Mouse (Mus musculus) embryo, embryonic 11 days (tissue): ENCODE data around the gene Flrt2.

Source experiments
- DNase-seq: peaks from one replicate; pipeline ENCODE4 v3.0.0-alpha.2; 2015

Gene Flrt2

DNA sequence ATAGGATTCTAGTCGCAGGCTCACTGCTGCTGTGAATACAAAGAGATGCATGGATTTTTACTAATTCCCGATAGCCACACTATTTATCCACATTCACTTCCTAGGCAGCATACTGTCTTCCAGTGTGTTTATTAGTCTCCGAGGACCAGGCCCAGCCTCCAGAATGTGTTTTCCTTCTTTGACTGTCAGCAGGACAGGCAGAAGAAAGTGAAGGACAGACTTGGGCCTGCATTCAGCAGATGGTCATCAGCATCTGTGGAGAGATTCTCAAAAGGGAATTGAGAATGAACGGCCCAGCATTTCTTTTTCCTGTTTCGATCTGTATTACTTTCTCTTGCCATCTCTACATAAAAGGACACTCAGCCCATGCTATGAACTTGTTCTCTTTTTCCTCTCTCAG is 46.0 kb downstream of the Flrt2 start:
- DNase-seq = no peak

DNA sequence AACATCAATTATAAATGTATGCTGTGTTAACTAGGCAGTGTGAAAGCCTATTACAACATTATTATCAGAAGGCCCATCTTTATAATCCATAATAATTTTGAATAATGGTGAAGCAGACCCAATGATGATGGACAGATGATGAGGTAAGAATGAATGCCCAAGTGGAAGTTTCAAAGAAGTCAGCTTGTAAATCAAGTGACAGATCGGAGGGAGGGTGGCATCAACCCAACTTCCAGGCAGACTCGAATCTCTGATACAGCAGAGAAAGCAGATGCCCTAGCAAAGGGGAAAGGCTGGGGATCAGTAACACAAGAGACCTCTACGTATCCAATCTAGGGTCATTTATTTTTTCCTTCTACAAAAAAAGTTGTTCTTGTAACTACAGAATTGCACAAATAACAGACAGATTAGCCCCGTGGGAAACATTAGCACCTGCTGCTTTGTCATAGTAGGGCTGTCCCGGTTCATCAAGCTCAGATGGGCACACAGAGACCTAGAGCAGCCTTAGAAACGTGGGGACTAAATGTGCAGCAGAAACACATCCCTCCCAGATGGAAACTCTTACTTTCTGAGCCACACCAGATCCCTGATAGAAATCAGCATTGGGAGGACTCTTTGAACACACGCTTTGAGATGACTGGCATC is 46.6 kb downstream of the Flrt2 start:
- no peak for DNase-seq

DNA sequence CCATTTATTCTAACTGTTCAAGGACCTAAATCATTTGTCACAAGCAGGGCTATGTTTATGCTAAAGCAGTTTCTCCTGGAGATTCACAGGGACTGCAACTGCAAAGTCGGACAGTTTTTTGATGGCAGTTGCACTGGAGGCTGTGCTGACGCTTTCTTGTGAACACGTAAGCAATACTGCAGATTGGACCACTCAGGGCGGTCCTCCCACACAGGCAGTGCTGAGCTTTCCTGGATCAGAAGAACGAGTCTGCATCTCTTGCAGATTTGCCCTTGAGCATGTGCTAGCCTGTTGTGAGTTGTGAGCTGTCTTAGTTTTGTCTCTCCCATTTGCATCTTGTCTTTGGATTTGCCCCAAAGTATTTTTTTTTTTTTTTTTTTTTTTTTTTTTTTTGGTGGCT is 47.7 kb downstream of the Flrt2 start:
- DNase-seq = no peak

DNA sequence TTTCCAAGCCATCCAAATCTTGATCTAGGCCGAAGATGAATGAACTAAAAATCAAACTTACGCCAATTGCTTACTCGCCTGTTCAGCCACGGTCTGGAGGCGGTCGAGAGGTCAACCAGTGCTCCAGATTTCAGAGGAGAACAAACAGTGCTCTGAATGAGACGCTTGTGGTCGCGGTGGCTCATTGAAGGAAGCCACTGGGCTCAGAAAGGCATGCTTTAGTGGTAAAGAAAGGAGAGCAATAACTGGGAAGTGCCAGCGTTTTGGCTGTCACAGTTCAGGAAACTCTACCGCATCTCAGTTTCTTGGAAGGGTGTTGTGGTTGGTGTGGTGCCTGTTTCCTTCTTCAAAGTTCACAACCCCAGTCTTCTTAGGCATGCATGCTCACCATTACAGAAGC is 49.3 kb downstream of the Flrt2 start:
- no peak for DNase-seq

DNA sequence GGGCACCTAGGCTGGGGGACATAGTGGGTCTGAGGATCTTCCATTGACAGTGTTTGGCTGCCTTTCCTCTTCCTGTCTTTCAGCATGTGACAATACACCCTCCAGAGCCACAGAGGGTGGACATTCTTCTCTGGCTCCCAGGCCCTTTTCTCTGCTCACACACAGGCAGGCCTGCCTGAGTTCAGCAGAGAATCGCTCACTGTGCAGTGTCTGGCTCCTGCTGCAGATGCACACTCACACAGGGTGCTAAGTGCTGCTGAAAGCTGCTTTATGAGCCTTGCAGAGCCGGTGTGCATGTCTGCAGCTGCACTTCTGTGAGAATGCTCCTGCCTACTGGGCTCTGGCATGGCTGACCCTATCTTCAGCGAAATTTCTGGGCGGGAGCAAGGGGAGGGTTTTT is 52.3 kb downstream of the Flrt2 start:
- no peak for DNase-seq

DNA sequence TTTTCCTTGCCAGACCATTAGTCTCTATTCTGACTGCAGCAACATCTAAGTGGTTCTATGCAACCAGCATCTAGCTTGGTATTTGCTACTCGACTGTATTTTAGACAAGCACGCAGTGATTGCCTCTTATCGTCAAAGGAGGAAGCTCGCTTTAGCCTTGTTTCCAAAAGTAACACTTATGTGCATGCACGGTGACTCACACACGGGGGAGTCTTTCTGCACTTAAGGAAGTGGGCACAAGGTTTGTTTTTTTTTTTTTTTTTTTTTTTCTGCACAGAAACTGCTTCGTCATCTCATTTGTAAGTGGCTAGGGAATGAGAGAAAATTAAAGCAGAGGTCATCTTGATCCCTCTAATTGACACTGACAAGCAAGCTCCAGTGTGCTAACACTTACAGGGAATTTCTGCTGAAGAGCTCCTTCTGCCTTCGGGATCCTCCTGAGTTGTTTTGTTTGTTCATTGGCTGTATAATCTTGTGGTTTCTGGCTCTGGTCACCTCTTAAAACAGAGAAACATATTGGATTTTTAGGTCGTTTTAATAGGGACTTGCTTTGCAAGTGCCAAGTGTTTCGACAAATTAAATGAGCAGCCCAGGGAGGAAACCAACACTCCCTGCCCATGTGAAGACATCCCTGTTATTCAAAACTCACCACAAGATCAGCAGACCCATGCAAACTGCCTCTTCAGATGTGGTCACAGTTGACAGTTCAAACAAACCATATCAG is 55.0 kb downstream of the Flrt2 start:
- DNase-seq = no peak

DNA sequence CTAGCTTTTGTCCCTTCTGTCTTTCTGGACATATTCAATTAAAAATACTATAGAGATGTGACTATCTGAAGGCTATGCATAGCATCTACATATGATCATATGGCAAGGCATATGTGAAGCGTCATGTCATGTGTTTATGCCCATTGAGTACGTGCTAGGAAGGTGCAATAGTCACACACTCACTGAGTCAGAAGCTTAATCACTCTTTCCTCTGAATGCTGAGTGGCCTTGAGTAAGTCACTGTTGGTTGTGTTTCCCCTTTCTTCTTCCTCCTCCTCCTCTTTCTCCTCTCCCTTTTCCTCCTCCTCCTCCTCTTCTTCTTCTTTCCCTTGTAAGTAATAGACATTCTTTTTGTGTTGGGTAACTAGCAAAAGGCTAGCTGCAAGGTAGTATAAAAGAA is 56.7 kb downstream of the Flrt2 start:
- no peak for DNase-seq

DNA sequence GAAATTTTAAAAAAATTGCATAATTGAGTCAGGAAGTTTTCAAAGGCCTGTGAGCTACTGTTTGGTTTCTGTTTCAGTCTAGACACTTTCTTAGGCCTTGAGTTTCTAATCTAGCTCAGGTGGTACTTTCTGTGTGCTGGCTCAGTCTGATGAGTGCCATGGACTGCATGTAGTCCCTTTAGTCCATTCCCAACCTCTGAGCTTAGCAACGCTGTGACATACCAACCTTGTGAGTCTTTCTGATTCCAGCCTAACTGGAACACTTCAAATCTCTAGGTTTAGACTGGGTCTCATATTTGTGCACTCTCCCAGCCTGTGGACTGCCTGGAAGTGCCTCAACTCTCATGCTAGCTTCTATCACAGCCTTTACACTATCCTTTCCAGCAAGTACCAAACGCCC is 57.2 kb downstream of the Flrt2 start:
- no peak for DNase-seq

DNA sequence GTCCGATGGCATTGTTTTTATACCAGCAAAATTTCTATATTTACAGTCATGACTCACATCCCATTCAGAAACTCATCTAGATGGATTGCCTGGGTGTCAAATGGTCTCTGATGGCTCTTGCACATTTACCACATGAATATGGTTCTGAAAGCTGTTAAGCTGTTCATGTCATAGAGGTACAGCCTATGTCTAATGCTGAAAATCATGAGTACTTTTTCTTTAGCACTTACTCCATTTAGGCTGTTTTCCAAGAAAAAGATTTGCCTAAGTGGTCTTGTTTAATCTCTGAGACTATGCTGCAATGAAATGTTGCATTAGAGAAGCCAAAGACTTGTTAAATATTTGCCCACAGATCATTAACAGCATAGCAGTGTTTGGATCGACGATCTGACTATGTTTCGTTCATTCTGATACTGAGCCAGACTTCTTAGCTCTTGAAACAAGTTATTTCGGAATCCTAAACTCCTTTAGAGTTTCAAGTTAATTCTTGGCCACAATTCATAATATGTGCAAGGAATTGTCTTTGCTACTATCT is 67.3 kb downstream of the Flrt2 start:
- no peak for DNase-seq

DNA sequence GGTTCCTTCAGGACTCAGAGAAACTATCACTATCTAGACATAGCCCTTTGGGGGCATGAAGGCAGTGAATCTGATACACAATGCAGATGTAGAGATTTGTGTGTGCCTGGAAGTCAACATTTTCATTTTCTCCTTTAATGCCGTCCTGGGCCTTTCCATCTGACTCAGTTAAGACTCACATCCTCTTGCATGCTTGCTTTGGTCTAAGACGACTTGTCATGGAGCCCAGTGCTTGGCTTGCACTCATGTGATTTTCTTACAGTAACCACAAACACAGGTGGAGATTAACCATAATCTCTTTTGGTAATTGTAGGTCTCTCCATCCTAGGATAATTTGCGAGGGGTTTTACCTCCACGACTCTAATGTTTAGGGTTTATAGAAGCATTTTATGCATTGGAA is 73.2 kb downstream of the Flrt2 start:
- no peak for DNase-seq

DNA sequence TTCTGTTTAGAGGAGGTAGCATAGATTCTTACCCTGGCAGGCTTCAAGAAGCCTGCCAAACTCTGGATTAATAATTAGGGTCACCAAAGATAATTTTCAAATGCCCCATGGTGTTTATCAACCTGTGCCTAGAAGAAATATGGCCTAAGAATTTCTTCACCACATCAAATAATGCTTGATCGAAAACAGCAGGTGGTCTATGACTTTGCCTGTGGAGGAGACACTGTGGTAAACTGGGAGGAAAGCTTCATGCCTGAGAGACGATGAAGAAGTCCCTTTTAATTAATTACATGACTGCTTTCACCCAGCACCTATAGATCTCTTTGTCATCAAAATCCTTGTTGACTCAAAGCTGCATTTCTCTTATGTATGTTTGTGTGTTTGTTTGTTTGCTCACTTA is 77.0 kb downstream of the Flrt2 start:
- DNase-seq = no peak

DNA sequence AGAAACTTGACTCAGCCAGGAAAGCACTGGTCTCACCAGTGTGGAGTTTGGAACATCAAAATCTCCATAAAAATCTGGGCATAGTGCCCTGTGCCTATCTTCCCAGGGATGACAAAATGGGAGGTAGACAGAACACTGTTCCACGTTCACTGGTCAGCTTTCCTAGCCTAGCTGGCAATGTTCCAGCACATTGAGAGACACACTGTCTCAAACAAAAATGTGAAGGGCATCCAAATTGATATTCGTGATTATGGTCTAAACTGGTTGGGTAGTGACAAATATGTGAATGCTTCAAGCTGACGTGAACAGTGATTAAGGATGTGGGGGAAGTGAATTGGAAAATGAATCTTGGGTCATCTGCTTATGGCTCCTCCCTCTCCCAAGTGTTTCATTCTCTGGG is 78.2 kb downstream of the Flrt2 start:
- no peak for DNase-seq

DNA sequence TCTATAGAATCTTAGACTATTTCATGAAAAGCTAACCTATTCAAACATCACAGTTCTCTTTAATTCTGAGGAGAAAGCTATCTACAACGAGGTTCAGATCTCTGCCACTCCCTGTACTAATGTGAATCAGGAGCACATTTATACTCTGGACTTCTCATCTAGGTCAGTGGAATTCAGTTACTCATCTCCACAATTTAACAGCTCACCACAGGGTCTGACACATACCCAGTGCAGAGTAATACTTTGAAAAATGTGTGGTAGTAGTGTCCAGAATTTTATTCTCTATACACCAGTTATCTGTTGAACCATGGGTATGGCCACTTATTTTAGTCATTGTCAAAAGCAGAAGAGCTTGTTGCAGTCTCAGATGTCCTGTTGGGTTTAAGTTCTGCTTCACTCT is 98.1 kb downstream of the Flrt2 start:
- DNase-seq = no peak

DNA sequence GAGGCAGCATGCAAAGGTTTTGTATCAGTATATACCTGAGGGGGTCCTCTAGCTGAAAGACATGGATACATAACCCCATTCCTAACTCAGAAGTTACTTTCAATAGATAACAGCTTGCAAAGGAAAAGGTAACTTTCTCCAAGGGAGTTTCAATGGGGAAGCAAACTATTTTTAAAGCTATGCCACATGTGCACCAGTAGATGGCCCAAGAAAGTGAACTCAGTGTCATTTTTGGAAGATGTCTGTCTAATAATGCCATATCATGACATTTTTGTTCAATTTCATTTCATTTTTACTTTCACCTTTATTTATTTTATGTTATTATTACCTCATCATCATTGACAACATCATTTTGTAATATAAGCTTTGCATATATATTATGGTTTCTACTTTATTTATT is 124.6 kb downstream of the Flrt2 start:
- no peak for DNase-seq
